Mouse (Mus musculus): Measurements from ENCODE around the gene Tctex1d1. TPM values are rescaled to one million over a fixed set of nuclear protein-coding genes. Genes with fewer than 3 reads are reported as not detected.

The Tctex1d1 gene
- polyA plus RNA-seq, 1 experiment from 2014 or later = 0.76 TPM

DNA sequence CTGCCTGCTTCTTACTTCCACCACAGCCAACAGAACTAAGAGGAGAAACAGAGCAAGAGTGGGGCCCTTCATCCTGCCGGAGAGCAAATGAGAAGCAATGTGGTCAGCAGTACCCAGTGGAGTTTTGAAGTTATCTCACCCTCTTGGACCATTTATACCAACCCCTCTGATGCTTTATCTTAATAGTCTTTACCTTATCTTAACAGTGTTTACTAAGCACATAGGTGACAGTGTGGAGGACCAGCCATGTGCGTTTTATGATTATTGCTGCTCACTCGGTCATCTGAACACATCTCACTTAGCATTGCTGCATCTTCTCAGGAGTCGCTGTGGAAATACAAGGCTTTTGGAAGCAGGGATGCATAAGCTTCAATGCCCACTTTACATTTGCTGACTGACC is 48.2 kb downstream of the Tctex1d1 start, which contains the start of gene Insl5:
TSS of gene Insl5 (minus strand) at position 222 of the 400 bp plus-strand sequence.
- H3K27ac ChIP-seq (ENCODE audit: low read depth, low read length) = no peak within 1 kb of the TSS
- H3K4me1 ChIP-seq (ENCODE audit: control insufficient read depth, insufficient read depth, low read length) = no peaks in the 10 kb centered on the region
- no peaks in the 10 kb centered on the region for H3K36me3 ChIP-seq (ENCODE audit: control insufficient read depth, insufficient read depth, low read length)
- H3K9ac ChIP-seq (ENCODE audit: low read length) = no peak within 1 kb of the TSS
- DNase-seq (ENCODE audit: low spot score) (no peak), ATAC-seq (no peak)
- H3K4me2 ChIP-seq (ENCODE audit: low read length) = no peak within 1 kb of the TSS
- no peaks in the 10 kb centered on the region for H3K27me3 ChIP-seq (replicated peaks; ENCODE audit: control insufficient read depth, insufficient read depth, low read length)
- H3K4me3 ChIP-seq (ENCODE audit: low read depth, low read length) = no peak within 1 kb of the TSS
- no peaks in the 10 kb centered on the region for H3K9me3 ChIP-seq (replicated peaks; ENCODE audit: control insufficient read depth, low read length)
- WGBS = 97% methylated on average over 4 of the region's 4 CpGs

DNA sequence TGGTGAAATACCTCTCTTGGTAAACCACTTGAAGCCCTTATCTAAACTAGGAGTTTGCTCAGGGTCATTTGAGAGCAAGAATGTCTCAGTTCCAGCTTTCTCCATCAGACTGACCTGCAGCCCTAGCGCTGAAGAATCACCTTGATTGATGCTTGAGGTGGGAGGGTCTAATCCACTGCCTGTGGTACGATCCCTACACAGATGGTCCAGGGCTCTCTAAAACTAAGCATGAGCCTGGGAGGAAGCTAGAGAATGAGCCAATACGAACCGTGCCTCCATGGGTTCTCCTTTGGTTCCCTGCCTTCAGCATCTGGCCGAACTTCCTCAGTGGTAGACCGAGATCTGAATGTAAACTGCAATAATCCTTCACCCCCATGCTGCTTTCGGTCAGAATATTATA is 49.3 kb downstream of the Tctex1d1 start:
- no peak overlapping the region for H3K9ac ChIP-seq (ENCODE audit: low read length)
- no peak overlapping the region for H3K27ac ChIP-seq (ENCODE audit: low read depth, low read length)
- H3K27me3 ChIP-seq (replicated peaks; ENCODE audit: control insufficient read depth, insufficient read depth, low read length) = no peaks in the 10 kb centered on the region
- H3K36me3 ChIP-seq (ENCODE audit: control insufficient read depth, insufficient read depth, low read length) = no peaks in the 10 kb centered on the region
- no peak for ATAC-seq
- no peak for DNase-seq (ENCODE audit: low spot score)
- no peaks in the 10 kb centered on the region for H3K9me3 ChIP-seq (replicated peaks; ENCODE audit: control insufficient read depth, low read length)
- H3K4me3 ChIP-seq (ENCODE audit: low read depth, low read length) = no peak overlapping the region
- no peak overlapping the region for H3K4me2 ChIP-seq (ENCODE audit: low read length)
- no peaks in the 10 kb centered on the region for H3K4me1 ChIP-seq (ENCODE audit: control insufficient read depth, insufficient read depth, low read length)
- 88% methylated on average over 7 of the region's 7 CpGs for WGBS

GRCm38 (mm10) chr4:103028177-103029088 is 50.0 kb downstream of the Tctex1d1 start:
- Histone ChIP-seq H3K4me2 (ENCODE audit: low read length) (no peak overlapping the region), H3K27me3 (replicated peaks; ENCODE audit: control insufficient read depth, insufficient read depth, low read length) (no peaks in the 10 kb centered on the region), H3K36me3 (ENCODE audit: control insufficient read depth, insufficient read depth, low read length) (no peaks in the 10 kb centered on the region), H3K9ac (ENCODE audit: low read length) (no peak overlapping the region), H3K9me3 (replicated peaks; ENCODE audit: control insufficient read depth, low read length) (no peaks in the 10 kb centered on the region), H3K4me1 (ENCODE audit: control insufficient read depth, insufficient read depth, low read length) (no peaks in the 10 kb centered on the region), H3K27ac (ENCODE audit: low read depth, low read length) (no peak overlapping the region), H3K4me3 (ENCODE audit: low read depth, low read length) (no peak overlapping the region)
- DNase-seq (ENCODE audit: low spot score) (no peak), ATAC-seq (no peak)
- 84% methylated on average over 13 of the region's 13 CpGs for WGBS

- H3K9me3 ChIP-seq (replicated peaks; ENCODE audit: control insufficient read depth, low read length) = no peaks in the 10 kb centered on the region
- no peak overlapping the region for H3K4me2 ChIP-seq (ENCODE audit: low read length)
- DNase-seq (ENCODE audit: low spot score) (no peak), ATAC-seq (no peak)
- H3K36me3 ChIP-seq (ENCODE audit: control insufficient read depth, insufficient read depth, low read length) = no peaks in the 10 kb centered on the region
- H3K27me3 ChIP-seq (replicated peaks; ENCODE audit: control insufficient read depth, insufficient read depth, low read length) = no peaks in the 10 kb centered on the region
- H3K4me1 ChIP-seq (ENCODE audit: control insufficient read depth, insufficient read depth, low read length) = no peaks in the 10 kb centered on the region
- H3K4me3 ChIP-seq (ENCODE audit: low read depth, low read length) = no peak overlapping the region
- no peak overlapping the region for H3K9ac ChIP-seq (ENCODE audit: low read length)
- H3K27ac ChIP-seq (ENCODE audit: low read depth, low read length) = no peak overlapping the region
- 83% methylated on average over 14 of the region's 14 CpGs for WGBS
Measured at GRCm38 (mm10) chr4:103039103-103039837, 60.9 kb downstream of the Tctex1d1 start.

- H3K4me2 ChIP-seq (ENCODE audit: low read length) = no peak overlapping the region
- H3K27me3 ChIP-seq (replicated peaks; ENCODE audit: control insufficient read depth, insufficient read depth, low read length) = no peaks in the 10 kb centered on the region
- H3K4me1 ChIP-seq (ENCODE audit: control insufficient read depth, insufficient read depth, low read length) = no peaks in the 10 kb centered on the region
- no peak for DNase-seq (ENCODE audit: low spot score)
- H3K9me3 ChIP-seq (replicated peaks; ENCODE audit: control insufficient read depth, low read length) = no peaks in the 10 kb centered on the region
- no peak overlapping the region for H3K27ac ChIP-seq (ENCODE audit: low read depth, low read length)
- no peaks in the 10 kb centered on the region for H3K36me3 ChIP-seq (ENCODE audit: control insufficient read depth, insufficient read depth, low read length)
- H3K4me3 ChIP-seq (ENCODE audit: low read depth, low read length) = no peak overlapping the region
- WGBS = 78% methylated on average over 5 of the region's 5 CpGs
- no peak overlapping the region for H3K9ac ChIP-seq (ENCODE audit: low read length)
- no peak for ATAC-seq
Measured at GRCm38 (mm10) chr4:103039838-103040191, 61.4 kb downstream of the Tctex1d1 start.

DNA sequence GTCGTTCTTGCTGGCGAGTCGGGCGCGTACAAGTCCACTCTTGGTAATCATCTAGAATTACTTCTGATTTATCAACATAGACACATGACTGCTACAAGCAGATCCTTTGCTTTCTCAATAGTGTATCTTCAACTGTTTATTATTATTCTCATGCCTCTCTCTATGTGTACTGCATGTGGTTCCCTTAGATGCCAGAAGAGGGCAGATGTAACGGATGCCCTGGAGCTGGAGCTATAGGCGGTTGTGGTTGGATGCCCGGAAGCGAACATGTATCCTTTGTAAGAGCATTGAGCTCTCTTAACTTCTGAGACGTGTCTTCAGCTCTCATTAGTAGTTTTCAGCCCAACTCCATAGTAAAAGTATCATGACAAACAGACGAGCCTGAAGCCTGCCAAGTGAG is 64.6 kb downstream of the Tctex1d1 start:
- Histone ChIP-seq H3K4me1 (ENCODE audit: control insufficient read depth, insufficient read depth, low read length) (no peaks in the 10 kb centered on the region), H3K27ac (ENCODE audit: low read depth, low read length) (no peak overlapping the region), H3K4me3 (ENCODE audit: low read depth, low read length) (no peak overlapping the region), H3K4me2 (ENCODE audit: low read length) (no peak overlapping the region), H3K27me3 (replicated peaks; ENCODE audit: control insufficient read depth, insufficient read depth, low read length) (no peaks in the 10 kb centered on the region), H3K9ac (ENCODE audit: low read length) (no peak overlapping the region), H3K9me3 (replicated peaks; ENCODE audit: control insufficient read depth, low read length) (no peaks in the 10 kb centered on the region), H3K36me3 (ENCODE audit: control insufficient read depth, insufficient read depth, low read length) (no peaks in the 10 kb centered on the region)
- DNase-seq (ENCODE audit: low spot score) = no peak
- no peak for ATAC-seq
- 90% methylated on average over 11 of the region's 11 CpGs for WGBS

- Histone ChIP-seq H3K4me1 (ENCODE audit: control insufficient read depth, insufficient read depth, low read length) (no peaks in the 10 kb centered on the region), H3K27me3 (replicated peaks; ENCODE audit: control insufficient read depth, insufficient read depth, low read length) (no peaks in the 10 kb centered on the region), H3K4me2 (ENCODE audit: low read length) (no peak overlapping the region), H3K27ac (ENCODE audit: low read depth, low read length) (no peak overlapping the region), H3K4me3 (ENCODE audit: low read depth, low read length) (no peak overlapping the region), H3K9ac (ENCODE audit: low read length) (no peak overlapping the region), H3K9me3 (replicated peaks; ENCODE audit: control insufficient read depth, low read length) (no peaks in the 10 kb centered on the region), H3K36me3 (ENCODE audit: control insufficient read depth, insufficient read depth, low read length) (no peaks in the 10 kb centered on the region)
- 85% methylated on average over 11 of the region's 11 CpGs for WGBS
- ATAC-seq (no peak), DNase-seq (ENCODE audit: low spot score) (peak; percentile 3)
Measured at GRCm38 (mm10) chr4:103048046-103048445, 69.6 kb downstream of the Tctex1d1 start.
